Mouse (Mus musculus) spleen, adult 2 months (tissue): ENCODE results near the gene Farsb. TPM values are rescaled to one million over a fixed set of nuclear protein-coding genes. Genes with fewer than 3 reads are reported as not detected.
"Not testable (repeated sequence)": the region's sequence is repeated elsewhere in the genome, so short reads cannot be mapped to it uniquely, and the experiment has no call there.

Experiments
- DNase-seq, 2 experiments: peaks; one replicate each; pipeline versions ENCODE4 v3.0.0 to v3.0.0-alpha.2; 2012 to 2021; ENCODE audit warnings: low spot score in 2 of 2, low read depth in 1 of 2
- H3K27ac ChIP-seq: fragments of 200-500 bp; 2 replicates; pipeline ENCODE4 v1.5.1; 2012; ENCODE audit warnings: low read length, inconsistent platforms; ENCODE audit not compliant: insufficient read depth
- H3K27me3 ChIP-seq: fragments of 200-500 bp; 2 replicates; pipeline ENCODE4 v1.6.1; 2012; ENCODE audit warnings: mild to moderate bottlenecking, moderate library complexity, low read length, inconsistent platforms; ENCODE audit not compliant: control insufficient read depth, insufficient read depth
- H3K36me3 ChIP-seq: fragments of 200-500 bp; 2 replicates; pipeline ENCODE4 v1.6.1; 2012; ENCODE audit warnings: mild to moderate bottlenecking, low read length, inconsistent platforms; ENCODE audit not compliant: control insufficient read depth, insufficient read depth
- H3K4me1 ChIP-seq: fragments of 200-500 bp; 2 replicates; pipeline ENCODE4 v1.6.1; 2011; ENCODE audit warnings: inconsistent platforms; ENCODE audit not compliant: control insufficient read depth, insufficient read depth, insufficient read length
- H3K4me3 ChIP-seq: fragments of 200-500 bp; 2 replicates; pipeline ENCODE4 v1.5.1; 2011; ENCODE audit warnings: mild to moderate bottlenecking, inconsistent platforms; ENCODE audit not compliant: insufficient read depth, insufficient read length; ENCODE audit errors: extremely low read depth
- CTCF ChIP-seq: fragments of 200-500 bp; IDR thresholded peaks from 2 replicates; pipeline ENCODE4 v1.5.1; 2011; ENCODE audit warnings: mild to moderate bottlenecking, inconsistent platforms; ENCODE audit not compliant: insufficient read depth, insufficient read length, insufficient replicate concordance; ENCODE audit errors: extremely low read depth
- POLR2A ChIP-seq: fragments of 200-500 bp; IDR thresholded peaks from 2 replicates; pipeline ENCODE4 v1.6.1; 2011; ENCODE audit warnings: low read depth, low read length, inconsistent platforms
- WGBS: fragments of 180-500 bp; shearing (Covaris S2); methylation state at CpG from one replicate; pipeline ENCODE4 v1.1.7; 2018; 5-methylcytosine and 5-hydroxymethylcytosine counted together
- polyA plus RNA-seq: library from polyadenylated mRNA; depleted of rRNA; stranded (reverse); fragments of >200 nt; gene quantifications from 2 replicates; pipeline ENCODE4 v1.2.3, GENCODE M21; 2012

Gene Farsb
- polyA plus RNA-seq, 1 experiment: 8.7 TPM

GRCm38 (mm10) chr1:78510862-78511261, 22.2 kb upstream of the Farsb start, which contains the start of gene Mogat1:
Mogat1 (plus strand) TSS chr1:78510991.
- TF ChIP-seq POLR2A (no peak), CTCF (no peak)

GRCm38 (mm10) chr1:78507137-78507536, 18.4 kb upstream of the Farsb start:
- no peak overlapping the region for H3K4me3 ChIP-seq
- WGBS: 48% methylated on average over 1 of the region's 1 CpGs
- no peaks in the 10 kb centered on the region for H3K4me1 ChIP-seq
- no peak overlapping the region for H3K27ac ChIP-seq
- H3K36me3 ChIP-seq: no peaks in the 10 kb centered on the region
- peaks cover 2% of the 10 kb centered on the region for H3K27me3 ChIP-seq
- TF ChIP-seq POLR2A (no peak), CTCF (no peak)
- DNase-seq: no peak

More at GRCm38 (mm10) chr1:78510862-78511261, 22.2 kb upstream of the Farsb start, which contains the start of gene Mogat1:
- Histone ChIP-seq H3K4me1 (no peaks in the 10 kb centered on the region), H3K27me3 (peaks cover 2% of the 10 kb centered on the region), H3K4me3 (no peak within 1 kb of the TSS), H3K36me3 (no peaks in the 10 kb centered on the region), H3K27ac (no peak within 1 kb of the TSS)
- DNase-seq: no peak
- 68% methylated on average over 5 of the region's 5 CpGs for WGBS

GRCm38 (mm10) chr1:78502527-78502926, 13.8 kb upstream of the Farsb start:
- no peak overlapping the region for H3K4me3 ChIP-seq
- no peak for TF ChIP-seq POLR2A
- no peak for TF ChIP-seq CTCF
- WGBS: 95% methylated on average over 6 of the region's 6 CpGs
- no peaks in the 10 kb centered on the region for H3K27me3 ChIP-seq
- no peaks in the 10 kb centered on the region for H3K4me1 ChIP-seq
- no peak overlapping the region for H3K27ac ChIP-seq
- H3K36me3 ChIP-seq: no peaks in the 10 kb centered on the region
- DNase-seq: no peak

- not testable (repeated sequence) for H3K4me1 ChIP-seq, DNase-seq, H3K27me3 ChIP-seq, H3K27ac ChIP-seq, H3K4me3 ChIP-seq, H3K36me3 ChIP-seq
- 91% methylated on average over 12 of the region's 12 CpGs for WGBS
Measured at GRCm38 (mm10) chr1:78501856-78502255, 13.2 kb upstream of the Farsb start.

GRCm38 (mm10) chr1:78501036-78501435, 12.3 kb upstream of the Farsb start:
- WGBS: 92% methylated on average over 16 of the region's 16 CpGs
- H3K4me1 ChIP-seq: no peaks in the 10 kb centered on the region
- DNase-seq: no peak
- no peaks in the 10 kb centered on the region for H3K36me3 ChIP-seq
- H3K4me3 ChIP-seq: no peak overlapping the region
- H3K27ac ChIP-seq: no peak overlapping the region
- no peaks in the 10 kb centered on the region for H3K27me3 ChIP-seq
- no peak for TF ChIP-seq POLR2A
- TF ChIP-seq CTCF: no peak

- H3K36me3 ChIP-seq: no peaks in the 10 kb centered on the region
- H3K4me3 ChIP-seq: no peak overlapping the region
- DNase-seq: peak in 1 of 2 experiments; percentile 23
- no peaks in the 10 kb centered on the region for H3K27me3 ChIP-seq
- H3K4me1 ChIP-seq: peaks cover 8% of the 10 kb centered on the region
- WGBS: 26% methylated on average over 1 of the region's 1 CpGs
- H3K27ac ChIP-seq: no peak overlapping the region; the same call in 1 of the 2 replicates
- TF ChIP-seq CTCF (no peak), POLR2A (no peak)
Measured at GRCm38 (mm10) chr1:78490143-78490542, 1.4 kb upstream of the Farsb start.

GRCm38 (mm10) chr1:78488427-78488751, 308 bp downstream of the Farsb start:
- under 1% methylated on average over 28 of the region's 28 CpGs for WGBS
- TF ChIP-seq CTCF (no peak), POLR2A (no peak)
- H3K27me3 ChIP-seq: no peaks in the 10 kb centered on the region

More at GRCm38 (mm10) chr1:78488427-78488751, 308 bp downstream of the Farsb start:
- Histone ChIP-seq H3K4me3 (peak overlapping the region; percentile 83), H3K27ac (peak overlapping the region; percentile 65), H3K36me3 (no peaks in the 10 kb centered on the region), H3K4me1 (peaks cover 8% of the 10 kb centered on the region)
- no peak for DNase-seq
